Mouse (Mus musculus) limb, embryonic 14.5 days (tissue): Measurements from ENCODE around the gene Gmds. TPM values are rescaled to one million over a fixed set of nuclear protein-coding genes. Genes with fewer than 3 reads are reported as not detected.
A peak's percentile ranks its signal among the peaks of the same experiment; 100 is the strongest.

Source experiments
- ATAC-seq: fragments of 200-750 bp; cut with Nextera tagmentation; 2 replicates; pipeline ENCODE4 v1.8.0; 2017; ENCODE audit warnings: low read depth, moderate number of reproducible peaks, moderate TSS enrichment; ENCODE audit not compliant: low FRiP score
- DNase-seq: peaks from one replicate; pipeline ENCODE4 v3.0.0-alpha.2; 2015; ENCODE audit warnings: low spot score
- H3K27ac ChIP-seq: fragments of 300-500 bp; sonication (generic); replicated peaks from 2 replicates; pipeline ENCODE4 v1.5.1; 2014; ENCODE audit warnings: low read depth, mild to moderate bottlenecking, low read length, moderate library complexity, mixed read lengths
- H3K27me3 ChIP-seq: fragments of 300-500 bp; sonication (generic); 2 replicates; pipeline ENCODE4 v1.6.1; 2014; ENCODE audit warnings: low read length, mixed read lengths; ENCODE audit not compliant: control insufficient read depth, insufficient read depth
- H3K36me3 ChIP-seq: fragments of 300-500 bp; sonication (generic); 2 replicates; pipeline ENCODE4 v1.6.1; 2014; ENCODE audit warnings: mild to moderate bottlenecking, low read length, moderate library complexity, mixed read lengths; ENCODE audit not compliant: control insufficient read depth, insufficient read depth
- H3K4me1 ChIP-seq: fragments of 300-500 bp; sonication (generic); 2 replicates; pipeline ENCODE4 v1.6.1; 2014; ENCODE audit warnings: antibody characterized with exemption, low read length, mixed read lengths; ENCODE audit not compliant: control insufficient read depth, insufficient read depth
- H3K4me2 ChIP-seq: fragments of 300-500 bp; sonication (generic); replicated peaks from 2 replicates; pipeline ENCODE4 v1.6.1; 2014; ENCODE audit warnings: low read depth, mild to moderate bottlenecking, low read length, moderate library complexity; ENCODE audit not compliant: severe bottlenecking
- H3K4me3 ChIP-seq: fragments of 300-500 bp; sonication (generic); replicated peaks from 2 replicates; pipeline ENCODE4 v1.5.1; 2014; ENCODE audit warnings: low read length
- H3K9ac ChIP-seq: fragments of 300-500 bp; sonication (generic); 2 replicates; pipeline ENCODE4 v1.6.1; 2014; ENCODE audit warnings: mild to moderate bottlenecking, low read depth, low read length, moderate library complexity; ENCODE audit not compliant: severe bottlenecking
- H3K9me3 ChIP-seq: fragments of 300-500 bp; sonication (generic); 2 replicates; pipeline ENCODE4 v1.6.1; 2016; ENCODE audit warnings: low read length; ENCODE audit not compliant: control insufficient read depth
- POLR2A ChIP-seq: fragments of 200-500 bp; IDR thresholded peaks from 2 replicates; pipeline ENCODE4 v1.8.0; 2012; ENCODE audit warnings: inconsistent platforms, mild to moderate bottlenecking, moderate library complexity, borderline replicate concordance; ENCODE audit not compliant: insufficient read depth, insufficient read length; ENCODE audit errors: extremely low read depth
- WGBS: fragments of 180-500 bp; shearing (Covaris S2); extraction: QIAGEN DNeasy Blood & Tissue Kit; methylation state at CpG from one replicate; pipeline ENCODE4 v1.1.7; 2014; 5-methylcytosine and 5-hydroxymethylcytosine counted together
- polyA plus RNA-seq, 2 experiments: library from polyadenylated mRNA; depleted of rRNA in 1 of 2; stranded (reverse) in 1 of 2; unstranded in 1 of 2; fragments of >200 nt; fragmentation: Nextera tagmentation in 1 of 2; extraction: Ambion mirVana in 1 of 2; gene quantifications; 2 replicates each; pipeline versions ENCODE4 v1.2.1 to v1.2.3; 2012 to 2014

Gmds gene
- polyA plus RNA-seq, 2 experiments = 31.6 to 39.9 TPM

- WGBS = 12% methylated on average over 12 of the region's 12 CpGs
- DNase-seq = no peak
- peak; percentile 80 for ATAC-seq
These were observed 345.9 kb downstream of the Gmds start for GRCm38 (mm10) chr13:31992409-31993201.

GRCm38 (mm10) chr13:31981198-31981597 is 357.3 kb downstream of the Gmds start:
- Histone ChIP-seq H3K27ac (no peak overlapping the region), H3K9ac (no peak overlapping the region), H3K27me3 (0 out of 2 replicates have a peak, but pooled peaks cover 7% of the 10 kb centered on the region), H3K36me3 (no peaks in the 10 kb centered on the region), H3K4me1 (peaks cover 5% of the 10 kb centered on the region; the same call in 1 of the 2 replicates), H3K4me3 (no peak overlapping the region), H3K9me3 (no peaks in the 10 kb centered on the region), H3K4me2 (no peak overlapping the region)
- WGBS = 32% methylated on average over 1 of the region's 1 CpGs
- no peak for TF ChIP-seq POLR2A
- DNase-seq (no peak), ATAC-seq (no peak)

More at GRCm38 (mm10) chr13:31992409-31993201, 345.9 kb downstream of the Gmds start:
- Histone ChIP-seq H3K27ac (peak overlapping the region; percentile 70), H3K4me2 (peak overlapping the region; percentile 35; the same call in 1 of the 2 replicates), H3K9me3 (peaks cover 9% of the 10 kb centered on the region; the same call in 1 of the 2 replicates), H3K4me3 (no peak overlapping the region), H3K9ac (no peak overlapping the region), H3K36me3 (no peaks in the 10 kb centered on the region), H3K4me1 (peaks cover 19% of the 10 kb centered on the region), H3K27me3 (no peaks in the 10 kb centered on the region)
- TF ChIP-seq POLR2A = no peak

DNA sequence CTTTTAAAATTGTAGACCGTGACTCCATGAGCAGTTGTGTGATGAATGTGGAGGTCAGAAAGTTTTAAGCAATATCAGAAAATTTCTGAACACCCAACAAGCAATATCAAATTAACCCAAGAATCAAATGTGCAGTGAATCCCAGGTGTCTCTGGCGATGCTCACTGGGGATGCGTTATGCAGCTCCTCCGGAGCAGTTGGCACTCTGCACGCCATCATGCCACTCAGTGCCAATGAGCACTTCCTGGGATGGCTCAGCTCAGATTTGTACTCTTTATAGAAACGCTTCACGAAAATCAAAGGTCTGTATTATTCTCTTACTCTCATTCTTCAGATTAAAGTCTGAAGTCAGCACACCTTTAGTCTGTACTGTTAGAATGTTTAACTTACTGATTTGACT is 360.4 kb downstream of the Gmds start:
- no peak for TF ChIP-seq POLR2A
- 94% methylated on average over 7 of the region's 7 CpGs for WGBS
- ATAC-seq = no peak
- Histone ChIP-seq H3K9ac (no peak overlapping the region), H3K36me3 (no peaks in the 10 kb centered on the region), H3K9me3 (no peaks in the 10 kb centered on the region), H3K27me3 (0 out of 2 replicates have a peak, but pooled peaks cover 7% of the 10 kb centered on the region), H3K4me1 (peaks cover 6% of the 10 kb centered on the region), H3K27ac (no peak overlapping the region), H3K4me2 (no peak overlapping the region), H3K4me3 (no peak overlapping the region)
- DNase-seq = no peak

DNA sequence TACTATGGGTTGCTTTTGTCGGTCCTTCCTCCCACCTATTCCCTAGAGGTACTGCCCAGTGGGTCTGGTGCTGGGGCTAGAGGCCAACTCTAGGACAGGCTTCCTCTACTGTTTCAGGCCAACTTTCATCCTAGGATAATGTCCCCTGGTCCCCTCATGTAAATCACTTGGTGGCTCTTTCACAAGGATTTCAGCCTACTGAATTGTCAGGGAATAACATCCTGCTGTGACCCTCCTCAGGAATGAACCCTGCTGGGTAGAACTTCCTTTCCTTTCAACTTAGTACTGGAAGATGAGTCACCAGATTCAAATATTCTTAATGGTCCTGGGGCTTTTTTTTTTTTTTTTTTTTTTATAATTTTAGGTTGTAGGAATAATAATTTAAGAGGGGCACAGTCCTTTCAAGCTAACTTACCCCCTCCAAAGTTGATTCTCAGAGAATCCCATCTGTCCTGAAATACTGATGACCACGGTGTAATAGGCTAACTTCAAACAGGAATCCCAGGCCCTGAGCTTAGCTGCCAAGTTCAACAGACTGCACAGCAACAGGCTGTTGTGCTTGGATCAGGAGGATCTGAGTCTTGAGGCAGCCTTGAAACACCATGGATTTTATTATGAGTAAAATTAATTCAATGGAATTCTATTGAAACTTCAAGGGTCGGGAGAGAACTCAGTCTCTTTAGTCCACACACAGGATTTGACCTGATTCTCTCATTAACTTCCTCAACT is 363.6 kb downstream of the Gmds start:
- Histone ChIP-seq H3K9ac (no peak overlapping the region), H3K4me2 (no peak overlapping the region), H3K4me3 (no peak overlapping the region), H3K4me1 (peaks cover 23% of the 10 kb centered on the region), H3K36me3 (no peaks in the 10 kb centered on the region), H3K9me3 (no peaks in the 10 kb centered on the region), H3K27me3 (0 out of 2 replicates have a peak, but pooled peaks cover 4% of the 10 kb centered on the region), H3K27ac (no peak overlapping the region)
- WGBS = 25% methylated on average over 3 of the region's 3 CpGs
- TF ChIP-seq POLR2A = no peak
- DNase-seq = no peak
- ATAC-seq = no peak

DNA sequence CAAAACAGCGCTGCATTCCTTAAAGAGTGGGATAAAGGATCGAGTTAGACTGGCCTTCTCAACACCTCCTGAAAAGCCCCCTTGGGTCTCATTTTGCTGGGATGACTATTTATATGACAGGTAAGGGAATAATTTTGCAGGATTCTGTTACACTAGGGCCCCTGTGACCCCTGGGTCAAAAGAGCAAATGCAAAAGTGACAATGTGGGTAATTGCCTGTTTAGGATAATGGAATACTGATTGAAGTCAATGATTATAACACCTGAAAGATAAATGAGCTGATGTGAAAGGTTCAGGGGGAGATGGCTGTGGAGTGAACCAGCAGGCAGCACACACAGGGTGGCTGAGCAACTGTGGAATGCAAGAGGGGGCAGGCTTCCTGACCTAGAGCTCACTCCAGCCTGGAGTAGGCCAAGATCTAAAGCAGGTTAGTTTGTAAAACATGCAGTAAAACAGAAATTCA is 367.5 kb downstream of the Gmds start:
- 23% methylated on average over 2 of the region's 2 CpGs for WGBS
- Histone ChIP-seq H3K9me3 (no peaks in the 10 kb centered on the region), H3K4me2 (no peak overlapping the region), H3K27me3 (no peaks in the 10 kb centered on the region), H3K9ac (no peak overlapping the region), H3K4me3 (no peak overlapping the region), H3K4me1 (peaks cover 29% of the 10 kb centered on the region), H3K36me3 (no peaks in the 10 kb centered on the region), H3K27ac (0 out of 2 replicates have a peak overlapping the region, but pooled peaks have one; percentile 44)
- TF ChIP-seq POLR2A = no peak
- ATAC-seq (peak; percentile 71), DNase-seq (peak; percentile 26)
